Mouse (Mus musculus): Measurements from ENCODE around the gene Gle1. TPM values are rescaled to one million over a fixed set of nuclear protein-coding genes. Genes with fewer than 3 reads are reported as not detected.

Gene Gle1
- 3.2 and 3.5 TPM in 2 replicates for polyA plus RNA-seq (2012; rRNA removed)

GRCm38 (mm10) chr2:29934906-29935599 lies at the start of gene Gle1:
Gle1 (plus strand) TSS chr2:29935426.

DNA sequence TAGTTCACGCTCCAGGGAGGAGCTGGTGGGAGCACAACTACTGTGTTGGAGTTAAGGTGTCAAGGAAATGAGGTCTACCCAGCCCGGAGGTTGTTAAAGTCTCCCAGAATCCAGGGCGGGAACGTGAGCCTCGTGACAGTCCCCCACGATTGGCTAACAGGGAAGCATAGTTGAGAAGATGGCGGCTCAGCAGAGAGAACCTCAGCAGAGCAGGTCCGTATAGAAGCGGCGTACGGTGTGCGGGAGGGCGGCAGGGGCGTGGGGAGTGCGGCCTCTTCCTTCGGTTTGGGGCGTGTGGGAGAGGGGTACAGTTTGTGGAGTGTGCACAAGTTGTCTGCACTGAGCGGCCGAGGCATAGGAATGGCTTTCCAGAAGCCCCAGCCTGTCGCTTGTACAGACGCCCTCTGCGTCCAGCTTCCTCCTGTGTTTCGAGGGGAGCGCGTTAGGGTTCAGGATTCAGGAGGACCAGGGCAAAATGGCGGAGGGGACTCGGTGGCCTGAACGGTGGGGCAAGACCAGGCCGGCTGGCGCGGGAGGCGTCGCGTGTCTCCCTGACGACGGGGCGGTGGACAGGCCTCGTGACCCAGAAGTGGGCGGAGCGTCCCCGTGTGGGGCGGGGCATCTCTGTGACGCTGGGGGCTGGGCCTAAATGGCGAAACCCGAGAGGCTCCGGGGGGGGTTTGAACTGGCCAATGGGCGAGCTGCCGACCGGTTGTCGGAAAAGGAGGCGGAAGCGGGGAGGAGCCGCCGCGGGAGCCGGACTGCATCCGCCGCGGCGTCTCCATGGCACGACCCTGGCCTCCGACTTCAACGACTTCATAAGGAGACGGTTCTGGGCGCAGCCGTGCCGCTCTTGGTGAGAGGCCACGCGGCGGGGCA lies 45.9 kb upstream of the Gle1 start, which contains the start of gene Odf2:
Gene Odf2 (plus strand): TSS at position 156 of the 879 bp plus-strand sequence.

DNA sequence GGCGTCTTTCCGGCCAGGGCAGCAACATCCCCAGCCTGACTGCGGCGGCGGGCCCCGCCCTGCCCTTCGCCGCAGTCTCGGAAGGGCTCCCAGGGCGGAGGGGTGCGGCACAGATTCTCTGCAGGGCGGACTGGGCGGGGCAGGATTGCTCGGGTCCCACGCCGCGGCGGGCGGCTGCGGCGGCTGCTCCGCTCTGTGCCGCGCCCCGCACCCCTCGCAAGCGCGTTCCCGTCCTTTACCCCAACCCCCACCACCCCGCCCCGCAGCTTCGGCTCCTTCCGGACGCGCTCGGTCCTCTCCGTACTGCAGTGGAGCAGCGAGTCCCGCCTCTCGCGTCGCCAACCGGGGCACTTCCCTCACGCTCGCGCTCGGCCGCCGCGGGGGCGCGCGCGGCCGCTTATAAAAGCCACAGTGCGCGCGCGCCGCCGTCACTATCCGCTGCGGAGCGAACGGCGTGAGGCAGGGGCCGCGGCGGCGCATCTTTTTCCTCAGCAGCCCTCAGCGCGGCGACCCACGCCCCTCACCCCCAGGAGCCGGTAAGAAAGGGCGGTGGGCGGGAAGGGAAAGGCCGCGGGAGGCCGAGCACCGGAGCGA lies 30.1 kb downstream of the Gle1 start, which contains the start of gene Sptan1:
Gene Sptan1 (plus strand): TSS at position 311 of the 594 bp plus-strand sequence.

Other genes with a start within 250 kb of the Gle1 start
- 14.7 and 30.9 TPM in 2 replicates for gene Gm13420, start 183.7 kb upstream of the Gle1 start, polyA plus RNA-seq (2012; rRNA removed)
- gene Gm13547, start 176.1 kb upstream of the Gle1 start, polyA plus RNA-seq (2012; rRNA removed), result not detected in 2 replicates
- gene Coq4, start 147.9 kb upstream of the Gle1 start, polyA plus RNA-seq (2012; rRNA removed), result 45.6 and 57.5 TPM in 2 replicates
- gene Trub2, start 146.9 kb upstream of the Gle1 start, polyA plus RNA-seq (2012; rRNA removed), result 6.2 and 7.7 TPM in 2 replicates
- gene Slc27a4, start 132.8 kb upstream of the Gle1 start, polyA plus RNA-seq (2012; rRNA removed), result 31.2 and 41.3 TPM in 2 replicates
- 18.9 and 26.9 TPM in 2 replicates for gene Urm1, start 115.4 kb upstream of the Gle1 start, polyA plus RNA-seq (2012; rRNA removed)
- gene Cercam, start 66.3 kb upstream of the Gle1 start, polyA plus RNA-seq (2012; rRNA removed), result 10.4 and 13.8 TPM in 2 replicates
- 9.2 and 11.3 TPM in 2 replicates for gene Odf2, start 46.2 kb upstream of the Gle1 start, polyA plus RNA-seq (2012; rRNA removed)
- 33.5 and 47.5 TPM in 2 replicates for gene Sptan1, start 30.1 kb downstream of the Gle1 start, polyA plus RNA-seq (2012; rRNA removed)
- gene Wdr34, start 113.5 kb downstream of the Gle1 start, polyA plus RNA-seq (2012; rRNA removed), result 12.0 and 12.4 TPM in 2 replicates
- gene Set, start 122.0 kb downstream of the Gle1 start, polyA plus RNA-seq (2012; rRNA removed), result 23.9 and 29.4 TPM in 2 replicates
- 6.8 and 7.1 TPM in 2 replicates for gene Pkn3, start 142.3 kb downstream of the Gle1 start, polyA plus RNA-seq (2012; rRNA removed)
- 43.2 and 67.1 TPM in 2 replicates for gene Zdhhc12, start 158.2 kb downstream of the Gle1 start, polyA plus RNA-seq (2012; rRNA removed)
- gene Zer1, start 189.2 kb downstream of the Gle1 start, polyA plus RNA-seq (2012; rRNA removed), result 21.2 and 23.3 TPM in 2 replicates
- gene Tbc1d13, start 198.3 kb downstream of the Gle1 start, polyA plus RNA-seq (2012; rRNA removed), result 26.8 and 32.1 TPM in 2 replicates
- gene Endog, start 236.1 kb downstream of the Gle1 start, polyA plus RNA-seq (2012; rRNA removed), result 39.9 and 91.3 TPM in 2 replicates
- 11.6 and 12.3 TPM in 2 replicates for gene Spout1, start 243.0 kb downstream of the Gle1 start, polyA plus RNA-seq (2012; rRNA removed)